Mouse (Mus musculus) ES-E14 (cell line): ENCODE data around the gene Malrd1. TPM values are rescaled to one million over a fixed set of nuclear protein-coding genes. Genes with fewer than 3 reads are reported as not detected.

Experiments
- DNase-seq: peaks from one replicate; pipeline ENCODE4 v3.0.0-alpha.2; 2013; ENCODE audit warnings: low read depth, low spot score
- H3K27ac ChIP-seq: 2 replicates; pipeline ENCODE4 v1.5.1; 2012; ENCODE audit warnings: low read depth, mild to moderate bottlenecking, low read length, moderate library complexity, mixed read lengths; ENCODE audit not compliant: poor library complexity, insufficient read depth, severe bottlenecking
- H3K36me3 ChIP-seq: 2 replicates; pipeline ENCODE4 v1.6.1; 2012; ENCODE audit warnings: mild to moderate bottlenecking, low read length, moderate library complexity, mixed read lengths; ENCODE audit not compliant: control insufficient read depth, poor library complexity, insufficient read depth, severe bottlenecking
- H3K4me1 ChIP-seq, 2 experiments: fragments of 150-350 bp in 1 of 2; sonication (generic) in 1 of 2; 2 replicates each; pipeline ENCODE4 v1.6.1; 2012; ENCODE audit warnings: low read length in 2 of 2, mild to moderate bottlenecking in 1 of 2, mixed read lengths in 1 of 2; ENCODE audit not compliant: control insufficient read depth in 2 of 2, insufficient read depth in 2 of 2, poor library complexity in 1 of 2
- H3K4me3 ChIP-seq, 2 experiments: fragments of 150-350 bp in 1 of 2; sonication (generic) in 1 of 2; 2 replicates each; pipeline ENCODE4 v1.5.1; 2012; ENCODE audit warnings: low read length in 2 of 2, low read depth in 1 of 2, mild to moderate bottlenecking in 1 of 2, mixed read lengths in 1 of 2; ENCODE audit not compliant: insufficient read depth in 1 of 2, poor library complexity in 1 of 2, severe bottlenecking in 1 of 2
- H3K9ac ChIP-seq: 2 replicates; pipeline ENCODE4 v1.6.1; 2012; ENCODE audit warnings: low read depth, mild to moderate bottlenecking, low read length, mixed read lengths; ENCODE audit not compliant: poor library complexity, insufficient read depth, severe bottlenecking
- H3K9me3 ChIP-seq: fragments of 150-350 bp; sonication (generic); 2 replicates; pipeline ENCODE4 v1.6.1; 2012; ENCODE audit warnings: low read depth, mild to moderate bottlenecking, low read length; ENCODE audit not compliant: control insufficient read depth, insufficient read depth
- CHD2 ChIP-seq: IDR thresholded peaks from 2 replicates; pipeline ENCODE4 v1.6.1; 2014; ENCODE audit warnings: mild to moderate bottlenecking, low read depth, low read length, inconsistent platforms
- HCFC1 ChIP-seq: IDR thresholded peaks from 2 replicates; pipeline ENCODE4 v1.6.1; 2012; ENCODE audit warnings: low read length, inconsistent platforms, borderline replicate concordance; ENCODE audit not compliant: insufficient read depth
- MAFK ChIP-seq: IDR thresholded peaks from 2 replicates; pipeline ENCODE4 v1.6.1; 2014; ENCODE audit warnings: mild to moderate bottlenecking, low read depth, low read length, inconsistent platforms; ENCODE audit not compliant: insufficient read depth
- ZC3H11A ChIP-seq: IDR thresholded peaks from 2 replicates; pipeline ENCODE4 v1.6.1; 2012; ENCODE audit warnings: low read depth, mild to moderate bottlenecking, inconsistent platforms, low read length, borderline replicate concordance
- ZNF384 ChIP-seq: IDR thresholded peaks from 2 replicates; pipeline ENCODE4 v1.6.1; 2012; ENCODE audit warnings: low read depth, low read length, inconsistent platforms
- in situ Hi-C, 2 experiments: fragments of 600-800 bp; cut with MboI; formaldehyde crosslinking; loops; one replicate each; pipeline ENCODE4 v1.15.1; 2025; ENCODE audit warnings: low sequenced_read_pairs in 2 of 2, inconsistent platforms in 1 of 2; ENCODE audit not compliant: unreplicated experiment in 2 of 2
- total RNA-seq: library from RNA; depleted of rRNA; stranded (reverse); fragments of 300-350 nt; gene quantifications from 2 replicates; pipeline ENCODE4 v1.2.3, GENCODE M21; 2012

Gene Malrd1
- total RNA-seq, 1 experiment, result 0.09 TPM

- Histone ChIP-seq H3K4me1 (no peaks in the 10 kb centered on the region), H3K9ac (no peak overlapping the region), H3K27ac (no peak overlapping the region), H3K4me3 (no peak overlapping the region), H3K9me3 (no peaks in the 10 kb centered on the region), H3K36me3 (no peaks in the 10 kb centered on the region)
- in situ Hi-C loops, result no loop called here
- no peak for DNase-seq
- TF ChIP-seq ZC3H11A (no peak), ZNF384 (no peak), CHD2 (no peak), HCFC1 (no peak)
Observed at GRCm38 (mm10) chr2:15643864-15644263, 117.6 kb downstream of the Malrd1 start.

GRCm38 (mm10) chr2:15656388-15656787 is 130.1 kb downstream of the Malrd1 start:
- H3K9me3 ChIP-seq, result no peaks in the 10 kb centered on the region
- in situ Hi-C loops, result no loop called here
- no peak overlapping the region for H3K27ac ChIP-seq
- no peaks in the 10 kb centered on the region for H3K4me1 ChIP-seq
- H3K4me3 ChIP-seq, result no peak overlapping the region
- TF ChIP-seq ZNF384 (no peak), CHD2 (no peak), ZC3H11A (no peak), HCFC1 (no peak), MAFK (no peak)
- no peaks in the 10 kb centered on the region for H3K36me3 ChIP-seq
- DNase-seq, result no peak
- no peak overlapping the region for H3K9ac ChIP-seq

DNA sequence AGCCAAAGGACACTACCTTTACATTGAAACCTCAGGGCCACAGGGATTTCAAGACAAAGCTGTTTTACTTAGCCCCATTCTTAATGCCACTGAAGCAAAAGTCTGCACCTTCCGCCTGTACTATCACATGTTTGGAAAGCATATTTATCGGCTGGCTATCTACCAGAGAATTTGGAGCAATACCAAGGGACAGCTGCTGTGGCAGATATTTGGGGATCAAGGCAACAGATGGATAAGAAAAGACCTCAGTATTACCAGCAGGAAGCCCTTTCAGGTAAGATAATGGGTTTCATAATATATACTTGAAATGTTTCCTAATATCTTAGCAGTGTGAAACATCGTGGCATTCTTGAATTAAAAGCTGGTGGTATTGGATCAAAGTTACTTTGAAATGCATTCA is 176.7 kb downstream of the Malrd1 start:
- in situ Hi-C loops, result no loop called here
- Histone ChIP-seq H3K4me3 (no peak overlapping the region), H3K9me3 (no peaks in the 10 kb centered on the region), H3K9ac (no peak overlapping the region), H3K36me3 (no peaks in the 10 kb centered on the region), H3K4me1 (no peaks in the 10 kb centered on the region), H3K27ac (no peak overlapping the region)
- TF ChIP-seq ZNF384, result no peak
- no peak for TF ChIP-seq MAFK
- TF ChIP-seq CHD2, result no peak
- no peak for DNase-seq

- DNase-seq, result no peak
- H3K36me3 ChIP-seq, result no peaks in the 10 kb centered on the region
- H3K9me3 ChIP-seq, result no peaks in the 10 kb centered on the region
- no peak overlapping the region for H3K9ac ChIP-seq
- H3K27ac ChIP-seq, result no peak overlapping the region
- TF ChIP-seq ZC3H11A (no peak), ZNF384 (no peak), MAFK (no peak), CHD2 (no peak)
- in situ Hi-C loops, result no loop called here
- H3K4me3 ChIP-seq, result no peak overlapping the region
- H3K4me1 ChIP-seq, result no peaks in the 10 kb centered on the region
Observed at GRCm38 (mm10) chr2:15740945-15741344, 214.7 kb downstream of the Malrd1 start.

GRCm38 (mm10) chr2:15744979-15745688 is 218.9 kb downstream of the Malrd1 start:
- H3K4me1 ChIP-seq, result no peaks in the 10 kb centered on the region
- no peak overlapping the region for H3K4me3 ChIP-seq
- H3K27ac ChIP-seq, result no peak overlapping the region
- H3K9ac ChIP-seq, result no peak overlapping the region
- no peak for TF ChIP-seq CHD2
- TF ChIP-seq ZNF384, result no peak
- TF ChIP-seq MAFK, result no peak
- in situ Hi-C loops, result no loop called here
- no peak for DNase-seq
- no peaks in the 10 kb centered on the region for H3K9me3 ChIP-seq
- H3K36me3 ChIP-seq, result no peaks in the 10 kb centered on the region
